Mouse (Mus musculus) cortical plate, adult 2 months (tissue): ENCODE results near the gene Fam129c. TPM values are rescaled to one million over a fixed set of nuclear protein-coding genes. Genes with fewer than 3 reads are reported as not detected.

Experiments used
- H3K27ac ChIP-seq: fragments of 200-500 bp; 2 replicates; pipeline ENCODE4 v1.5.1; 2012; ENCODE audit warnings: low read length, control low read depth, inconsistent platforms; ENCODE audit not compliant: insufficient read depth
- H3K4me1 ChIP-seq: fragments of 200-500 bp; 2 replicates; pipeline ENCODE4 v1.6.1; 2011; ENCODE audit warnings: low read length; ENCODE audit not compliant: control insufficient read depth, insufficient read depth
- H3K4me3 ChIP-seq: fragments of 200-500 bp; 2 replicates; pipeline ENCODE4 v1.5.1; 2011; ENCODE audit warnings: mild to moderate bottlenecking, low read length, control low read depth; ENCODE audit not compliant: insufficient read depth
- CTCF ChIP-seq: fragments of 200-500 bp; IDR thresholded peaks from 2 replicates; pipeline ENCODE4 v1.5.1; 2011; ENCODE audit warnings: mild to moderate bottlenecking, control low read depth, low read length; ENCODE audit not compliant: insufficient read depth; ENCODE audit errors: extremely low read depth
- POLR2A ChIP-seq: fragments of 200-500 bp; IDR thresholded peaks from 2 replicates; pipeline ENCODE4 v1.6.1; 2011; ENCODE audit warnings: mild to moderate bottlenecking, low read length, control low read depth; ENCODE audit not compliant: insufficient read depth; ENCODE audit errors: extremely low read depth
- polyA plus RNA-seq: library from polyadenylated mRNA; depleted of rRNA; stranded (reverse); fragments of >200 nt; gene quantifications from 2 replicates; pipeline ENCODE4 v1.2.3, GENCODE M21; 2012; rRNA removed

The Fam129c gene
- polyA plus RNA-seq = 2.8 and 3.4 TPM in 2 replicates

- no peak for TF ChIP-seq POLR2A
- TF ChIP-seq CTCF = no peak
- no peak within 1 kb of the TSS for H3K4me3 ChIP-seq
- H3K4me1 ChIP-seq = peaks cover 3% of the 10 kb centered on the region
- H3K27ac ChIP-seq = no peak within 1 kb of the TSS
Measured at GRCm38 (mm10) chr8:71597451-71597850, at the start of gene Fam129c. Gene Fam129c (plus strand): TSS chr8:71597648.

- TF ChIP-seq POLR2A (no peak), CTCF (no peak)
- Histone ChIP-seq H3K27ac (no peak overlapping the region), H3K4me3 (no peak overlapping the region), H3K4me1 (no peaks in the 10 kb centered on the region)
Measured at GRCm38 (mm10) chr8:71550754-71551153, 46.7 kb upstream of the Fam129c start.

- TF ChIP-seq POLR2A = no peak
- TF ChIP-seq CTCF = no peak
- Histone ChIP-seq H3K27ac (no peak overlapping the region), H3K4me3 (no peak overlapping the region), H3K4me1 (no peaks in the 10 kb centered on the region)
Measured at GRCm38 (mm10) chr8:71552770-71553169, 44.7 kb upstream of the Fam129c start.

GRCm38 (mm10) chr8:71554001-71554400, 43.4 kb upstream of the Fam129c start:
- no peak overlapping the region for H3K4me3 ChIP-seq
- H3K27ac ChIP-seq = no peak overlapping the region
- no peaks in the 10 kb centered on the region for H3K4me1 ChIP-seq
- no peak for TF ChIP-seq POLR2A
- no peak for TF ChIP-seq CTCF

GRCm38 (mm10) chr8:71554644-71555043, 42.8 kb upstream of the Fam129c start:
- TF ChIP-seq CTCF (no peak), POLR2A (no peak)
- no peak overlapping the region for H3K27ac ChIP-seq

GRCm38 (mm10) chr8:71558071-71558957, 39.1 kb upstream of the Fam129c start, which contains the start of gene Tmem221:
Gene Tmem221 (minus strand): TSS chr8:71558871.
- no peak for TF ChIP-seq CTCF
- no peak for TF ChIP-seq POLR2A
- Histone ChIP-seq H3K27ac (no peak within 1 kb of the TSS), H3K4me1 (no peaks in the 10 kb centered on the region), H3K4me3 (no peak within 1 kb of the TSS)

More at GRCm38 (mm10) chr8:71554644-71555043, 42.8 kb upstream of the Fam129c start:
- Histone ChIP-seq H3K4me3 (no peak overlapping the region), H3K4me1 (no peaks in the 10 kb centered on the region)

GRCm38 (mm10) chr8:71558958-71559690, 38.3 kb upstream of the Fam129c start:
- Histone ChIP-seq H3K27ac (no peak overlapping the region), H3K4me3 (no peak overlapping the region), H3K4me1 (no peaks in the 10 kb centered on the region)
- TF ChIP-seq CTCF (no peak), POLR2A (no peak)

GRCm38 (mm10) chr8:71560071-71560470, 37.4 kb upstream of the Fam129c start:
- H3K27ac ChIP-seq = no peak overlapping the region
- no peaks in the 10 kb centered on the region for H3K4me1 ChIP-seq
- TF ChIP-seq POLR2A (no peak), CTCF (no peak)
- H3K4me3 ChIP-seq = no peak overlapping the region

GRCm38 (mm10) chr8:71560765-71561164, 36.7 kb upstream of the Fam129c start:
- TF ChIP-seq CTCF (no peak), POLR2A (no peak)
- Histone ChIP-seq H3K27ac (no peak overlapping the region), H3K4me1 (no peaks in the 10 kb centered on the region), H3K4me3 (no peak overlapping the region)

- TF ChIP-seq CTCF = peak; percentile 97
- TF ChIP-seq POLR2A = no peak
- H3K4me1 ChIP-seq = no peaks in the 10 kb centered on the region
- H3K27ac ChIP-seq = no peak overlapping the region
- no peak overlapping the region for H3K4me3 ChIP-seq
Measured at GRCm38 (mm10) chr8:71561401-71561800, 36.0 kb upstream of the Fam129c start.
